Mouse (Mus musculus): ENCODE data around the gene Arhgap19.

The Arhgap19 gene

DNA sequence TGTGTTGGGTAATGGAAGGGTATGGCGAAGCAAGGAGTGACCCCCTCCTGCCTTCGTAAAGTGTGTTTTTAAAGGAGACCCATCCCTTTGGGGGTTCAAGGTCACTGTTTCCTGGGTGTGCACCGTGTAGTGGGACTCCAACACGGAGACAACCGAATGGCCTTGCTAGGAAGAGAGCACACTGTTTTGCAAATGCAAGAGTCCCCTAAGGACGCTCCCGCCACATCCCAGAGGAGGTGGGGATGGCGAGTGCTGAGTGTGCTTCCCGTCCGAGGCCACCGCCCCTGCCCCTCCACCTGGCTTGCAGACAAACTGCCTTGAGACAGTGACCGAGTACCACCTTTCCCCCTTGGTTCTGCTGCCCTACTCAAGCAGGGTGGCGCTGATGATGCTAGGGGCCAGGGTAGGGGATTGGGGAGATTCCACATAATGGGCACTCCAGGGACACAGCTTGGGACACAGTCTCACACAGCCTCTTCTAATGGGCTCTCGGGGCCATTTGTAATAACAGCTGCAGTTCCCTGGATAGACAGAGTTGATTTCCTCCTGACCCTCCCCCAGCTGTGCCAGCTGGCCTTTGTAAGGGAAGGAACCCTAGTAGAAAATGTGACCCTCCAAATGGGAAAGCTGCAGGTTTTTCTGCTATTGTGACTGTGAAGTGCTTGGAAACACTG is 30.0 kb upstream of the Arhgap19 start:
- no peak for DNase-seq (ENCODE audit: low read depth, low spot score)

- DNase-seq (ENCODE audit: low read depth, low spot score) = no peak
Observed at GRCm38 (mm10) chr19:41831101-41831570, 29.3 kb upstream of the Arhgap19 start.

- DNase-seq (ENCODE audit: low read depth, low spot score) = no peak
Observed at GRCm38 (mm10) chr19:41830106-41831031, 28.5 kb upstream of the Arhgap19 start.

- DNase-seq (ENCODE audit: low read depth, low spot score) = peak; percentile 78
Observed at GRCm38 (mm10) chr19:41829381-41830105, 27.7 kb upstream of the Arhgap19 start, which contains the start of gene Frat1. TSS of gene Frat1 (plus strand) at chr19:41829970.

- DNase-seq (ENCODE audit: low read depth, low spot score) = no peak
Observed at GRCm38 (mm10) chr19:41828941-41829340, 27.1 kb upstream of the Arhgap19 start.

- DNase-seq (ENCODE audit: low read depth, low spot score) = no peak
Observed at GRCm38 (mm10) chr19:41826529-41826928, 24.7 kb upstream of the Arhgap19 start.

GRCm38 (mm10) chr19:41824950-41825349 is 23.1 kb upstream of the Arhgap19 start:
- DNase-seq (ENCODE audit: low read depth, low spot score) = no peak

DNA sequence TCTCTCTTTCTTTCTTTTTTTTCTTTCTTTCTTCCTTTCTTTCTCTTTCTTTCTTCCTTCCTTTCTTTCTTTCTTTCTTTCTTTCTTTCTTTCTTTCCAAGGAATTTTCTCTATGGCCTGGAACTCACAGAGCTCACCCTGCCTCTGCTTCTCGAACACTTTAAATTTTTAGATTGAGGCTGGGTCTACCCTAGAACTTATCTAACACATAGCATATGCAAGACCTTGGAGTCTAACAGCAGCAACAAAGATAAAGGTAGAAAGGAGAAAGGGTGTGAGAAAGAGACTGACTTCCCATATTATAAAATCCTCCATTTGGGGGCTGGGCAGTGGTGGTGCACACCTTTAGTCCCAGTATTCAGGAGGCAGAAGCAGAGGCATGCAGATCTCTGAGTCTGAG is 20.7 kb upstream of the Arhgap19 start:
- DNase-seq (ENCODE audit: low read depth, low spot score) = no peak

DNA sequence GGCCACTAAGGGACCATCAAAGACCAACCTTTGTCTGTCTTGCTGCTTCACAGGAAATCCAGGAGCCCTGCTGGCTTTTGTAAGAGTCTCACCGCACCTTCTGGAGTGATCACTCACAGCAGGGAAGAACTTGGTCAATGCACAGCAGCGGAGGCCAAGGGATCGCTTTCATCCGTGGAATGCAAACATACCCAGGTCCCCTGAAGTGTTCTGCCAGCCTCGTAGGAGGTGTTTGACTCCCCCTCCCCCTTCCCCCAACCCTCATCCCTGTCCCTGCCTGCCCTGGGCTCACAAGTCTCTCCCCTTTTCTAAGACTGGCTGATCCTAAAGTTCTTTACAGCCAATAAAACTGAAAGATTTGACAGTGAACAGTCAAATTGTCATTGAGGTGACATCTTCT is 19.6 kb upstream of the Arhgap19 start:
- no peak for DNase-seq (ENCODE audit: low read depth, low spot score)

DNA sequence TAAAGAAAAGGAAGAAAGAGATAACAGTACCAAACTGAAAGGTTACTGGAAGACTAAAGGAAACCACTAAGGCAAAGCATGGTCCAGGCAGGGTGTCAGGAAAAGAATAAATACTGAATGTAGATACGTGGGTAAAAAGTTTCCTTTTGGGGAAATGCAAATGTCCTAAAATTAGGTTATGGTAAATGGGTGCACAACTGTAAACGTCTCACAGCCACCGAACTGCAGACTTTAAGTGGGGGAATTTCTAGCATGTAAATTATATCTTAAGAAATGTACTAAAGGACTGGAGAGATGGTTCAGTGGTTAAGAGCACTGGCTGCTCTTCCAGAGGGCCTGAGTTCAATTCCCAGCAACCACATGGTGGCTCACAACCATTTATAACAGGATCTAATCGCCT is 16.9 kb upstream of the Arhgap19 start:
- DNase-seq (ENCODE audit: low read depth, low spot score) = no peak

- no peak for DNase-seq (ENCODE audit: low read depth, low spot score)
Observed at GRCm38 (mm10) chr19:41817325-41817724, 15.5 kb upstream of the Arhgap19 start.

- no peak for DNase-seq (ENCODE audit: low read depth, low spot score)
Observed at GRCm38 (mm10) chr19:41816915-41817314, 15.1 kb upstream of the Arhgap19 start.

DNA sequence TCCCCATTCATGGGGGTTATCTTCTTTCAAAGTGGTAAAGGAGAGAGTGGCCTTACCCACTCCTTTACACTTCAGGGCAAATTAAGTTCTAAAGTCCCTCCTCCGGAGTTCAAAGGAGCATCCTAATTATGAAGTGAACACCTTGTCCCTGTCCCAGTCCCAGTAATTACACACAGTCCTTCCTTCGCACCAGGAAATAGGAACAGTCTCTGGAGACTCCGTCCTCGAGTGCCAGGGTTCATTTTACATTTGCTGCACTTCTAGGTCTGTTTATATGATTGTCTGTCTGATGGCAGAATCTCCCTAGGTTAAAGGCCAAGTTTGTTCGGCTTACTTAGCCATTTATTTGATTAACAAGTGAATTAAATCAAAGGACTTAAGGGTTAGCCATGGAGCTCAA is 14.6 kb upstream of the Arhgap19 start:
- no peak for DNase-seq (ENCODE audit: low read depth, low spot score)

DNA sequence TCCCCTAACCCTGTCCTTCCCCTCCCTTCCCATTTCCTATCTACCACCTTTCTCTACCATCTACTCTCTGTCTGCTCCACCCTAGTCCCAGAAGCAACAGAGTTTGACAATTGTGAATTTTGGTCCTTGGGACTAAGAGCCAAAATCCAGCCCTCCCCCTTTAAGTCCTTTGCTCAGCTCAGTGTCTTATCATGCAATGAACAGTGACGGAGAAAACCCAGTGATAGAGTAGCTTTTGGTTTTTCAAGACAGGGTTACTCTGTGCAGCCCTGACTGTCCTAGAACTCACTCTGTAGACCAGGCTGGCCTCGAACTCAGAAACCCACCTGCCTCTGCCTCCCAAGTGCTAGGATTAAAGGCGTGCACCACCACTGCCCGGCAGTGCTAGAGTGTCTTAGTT is 11.5 kb upstream of the Arhgap19 start:
- DNase-seq (ENCODE audit: low read depth, low spot score) = no peak

GRCm38 (mm10) chr19:41812525-41812924 is 10.7 kb upstream of the Arhgap19 start:
- no peak for DNase-seq (ENCODE audit: low read depth, low spot score)

DNA sequence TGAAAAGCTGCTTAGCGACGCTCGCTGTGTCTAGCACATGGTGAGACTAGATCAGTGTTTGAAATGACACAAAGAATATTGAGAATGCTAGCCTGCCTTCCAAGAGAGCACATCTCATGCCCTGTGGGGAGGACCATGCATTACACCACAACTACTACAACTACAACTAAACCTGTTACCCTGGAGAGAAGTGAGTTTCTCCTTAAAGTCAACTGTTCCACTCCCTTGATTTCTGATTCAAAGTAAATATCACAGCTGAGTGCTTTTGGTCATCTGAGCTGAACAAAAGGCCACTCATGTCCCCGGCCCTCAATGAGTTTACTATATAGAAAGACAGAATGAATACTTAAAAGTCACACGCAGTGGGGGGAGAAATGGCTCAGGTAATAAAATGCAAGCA is 8.2 kb upstream of the Arhgap19 start:
- DNase-seq (ENCODE audit: low read depth, low spot score) = no peak

DNA sequence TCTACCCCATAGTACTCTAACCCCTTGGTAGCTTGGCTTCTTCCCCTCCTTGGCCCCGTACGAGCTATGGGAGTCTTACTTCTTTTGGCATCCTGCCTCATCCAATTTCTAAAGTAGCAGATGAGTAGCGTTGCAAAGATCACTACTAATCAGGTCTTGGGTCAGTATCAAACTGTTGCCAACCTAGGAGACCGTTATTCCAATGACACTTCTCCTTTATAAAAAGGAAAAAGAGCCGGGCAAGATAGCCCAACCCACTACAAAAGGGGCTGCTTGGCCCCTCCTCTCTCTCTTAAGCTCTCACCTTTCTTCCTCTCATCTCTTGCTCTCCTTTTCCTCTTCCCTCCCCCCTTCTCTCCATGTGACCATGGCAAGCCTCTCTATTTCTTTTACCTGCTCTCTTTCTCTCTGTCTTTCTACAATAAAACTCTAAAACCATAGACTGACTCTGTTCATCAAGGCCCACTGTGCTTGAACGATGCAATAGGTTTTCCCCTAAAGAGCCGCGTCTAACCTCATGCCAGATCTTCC is 6.3 kb upstream of the Arhgap19 start:
- no peak for DNase-seq (ENCODE audit: low read depth, low spot score)

- DNase-seq (ENCODE audit: low read depth, low spot score) = no peak
Observed at GRCm38 (mm10) chr19:41807497-41807896, 5.7 kb upstream of the Arhgap19 start.

GRCm38 (mm10) chr19:41805831-41806230 is 4.0 kb upstream of the Arhgap19 start:
- DNase-seq (ENCODE audit: low read depth, low spot score) = no peak

GRCm38 (mm10) chr19:41803322-41803721 is 1.5 kb upstream of the Arhgap19 start:
- peak; percentile 61 for DNase-seq (ENCODE audit: low read depth, low spot score)

DNA sequence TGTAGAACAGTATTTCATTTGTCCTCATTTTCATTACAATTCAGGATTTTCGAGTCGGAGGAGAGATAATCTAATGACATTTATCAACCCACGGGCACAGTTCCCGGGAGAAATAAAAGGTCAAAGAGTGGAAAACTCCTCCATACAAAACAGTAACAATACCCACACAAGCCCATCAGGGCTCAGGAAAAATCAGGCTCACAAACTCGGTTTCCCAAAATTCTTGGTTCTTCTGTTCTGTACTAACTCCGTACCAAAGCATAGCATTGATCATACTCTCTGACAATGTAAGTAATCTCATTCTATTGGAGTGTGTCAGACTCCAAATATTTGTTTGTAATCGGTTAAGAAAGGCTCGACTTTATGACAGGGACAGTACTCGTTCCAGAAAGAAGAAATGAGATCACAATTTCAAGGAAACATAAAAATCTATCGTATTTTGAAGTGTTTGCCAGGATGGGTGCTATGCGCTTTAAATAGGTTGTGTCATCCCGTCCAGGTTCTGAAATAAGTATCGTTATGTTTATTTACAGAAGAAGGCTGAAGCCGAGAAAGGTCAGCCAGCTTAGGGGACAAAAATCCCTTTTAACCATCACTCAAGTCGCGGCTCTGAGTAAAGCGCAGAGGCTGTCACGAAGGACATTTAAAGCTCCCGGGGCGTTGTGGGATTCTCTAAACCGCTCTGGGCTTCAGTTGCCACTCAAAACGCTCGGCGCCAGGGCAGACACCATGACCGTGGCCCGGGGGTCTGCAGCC is 683 bp downstream of the Arhgap19 start:
- no peak for DNase-seq (ENCODE audit: low read depth, low spot score)
